Mouse (Mus musculus): Measurements from ENCODE around the gene Vmn1r49.
"Not testable (repeated sequence)": the region's sequence is repeated elsewhere in the genome, so short reads cannot be mapped to it uniquely, and the experiment has no call there.

Vmn1r49 gene

DNA sequence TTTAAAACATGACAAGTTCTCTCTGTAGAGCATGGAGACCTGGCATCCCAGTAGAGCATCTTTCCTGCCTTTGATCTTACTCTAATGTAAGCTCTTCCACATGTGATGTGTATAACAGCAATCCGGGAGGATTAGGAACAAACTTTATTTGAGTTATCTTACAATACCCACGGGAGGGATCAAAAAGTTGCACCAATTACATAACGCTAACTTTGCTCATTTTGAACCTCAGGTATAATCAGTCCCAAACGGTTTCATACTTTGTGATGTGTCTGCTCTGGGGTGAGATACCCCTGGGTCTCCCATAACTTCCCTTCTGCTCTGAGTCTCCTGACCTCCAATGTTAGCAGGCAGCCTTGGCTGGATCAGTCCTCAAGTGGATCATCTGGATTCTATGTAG is at the start of gene Vmn1r49:
TSS of gene Vmn1r49 (minus strand) at position 101 of the 400 bp plus-strand sequence.
- no peak for DNase-seq (ENCODE audit: low read depth)

DNA sequence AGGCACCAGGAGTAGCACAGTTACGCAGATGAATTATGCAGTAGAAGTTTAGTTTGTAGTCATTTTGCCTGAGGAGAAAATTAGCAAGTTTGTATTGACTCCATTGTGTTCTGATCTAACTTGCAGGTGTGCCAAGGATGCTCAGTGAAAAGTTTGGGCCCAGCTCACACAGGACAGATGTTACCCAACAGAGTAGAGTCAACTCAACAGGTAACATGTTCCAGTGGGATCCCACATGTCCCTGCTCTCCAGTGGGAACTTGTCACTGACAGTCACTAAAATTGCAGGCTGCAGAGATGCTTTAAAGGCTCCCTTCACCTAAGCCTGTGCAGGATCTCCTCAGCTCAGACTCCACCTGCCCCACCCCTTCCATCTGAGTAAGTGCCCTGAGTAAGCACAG is 44.0 kb upstream of the Vmn1r49 start, which contains the start of gene Vmn1r51:
TSS of gene Vmn1r51 (plus strand) at position 301 of the 400 bp plus-strand sequence.
- DNase-seq (ENCODE audit: low read depth): not testable (repeated sequence)

DNA sequence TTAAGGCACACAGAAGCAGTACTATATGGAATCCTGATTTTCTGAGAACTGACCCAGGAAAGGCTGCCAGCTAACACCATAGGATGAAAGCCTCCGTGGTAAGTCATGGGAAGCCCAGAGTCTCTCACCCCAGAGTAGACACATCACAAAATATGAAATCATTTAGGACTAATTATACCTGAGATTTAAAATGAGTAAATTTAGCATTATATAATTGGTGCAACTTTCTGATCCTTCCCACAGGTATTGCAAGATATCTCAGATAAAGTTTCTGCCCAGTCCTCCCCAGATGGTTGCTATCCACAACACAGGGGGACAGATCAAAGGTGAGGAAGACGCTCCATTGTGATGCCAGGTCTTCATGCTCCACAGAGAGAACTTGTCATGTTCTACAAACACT is 22.8 kb upstream of the Vmn1r49 start, which contains the start of gene Vmn1r50:
TSS of gene Vmn1r50 (plus strand) at position 301 of the 400 bp plus-strand sequence.
- DNase-seq (ENCODE audit: low read depth): no peak

DNA sequence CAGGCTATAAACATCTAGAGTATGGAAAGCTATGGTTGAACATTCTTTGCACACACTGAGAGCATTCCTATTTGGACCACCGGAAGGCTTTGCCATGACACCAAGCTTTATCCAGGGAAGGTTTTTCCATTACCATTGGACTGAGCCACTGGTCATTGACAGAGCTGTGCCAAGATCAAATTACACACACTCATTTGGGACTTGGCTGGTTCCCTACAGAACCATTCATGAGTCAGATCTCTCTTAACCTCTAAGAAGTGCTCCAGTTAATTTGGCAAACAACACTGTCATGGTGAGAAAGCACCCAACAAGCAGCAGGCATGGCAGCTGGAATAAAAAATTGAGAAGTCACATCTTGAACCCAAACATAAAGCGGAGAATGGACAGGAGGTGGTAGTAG is 22.3 kb upstream of the Vmn1r49 start:
- DNase-seq (ENCODE audit: low read depth): no peak

DNA sequence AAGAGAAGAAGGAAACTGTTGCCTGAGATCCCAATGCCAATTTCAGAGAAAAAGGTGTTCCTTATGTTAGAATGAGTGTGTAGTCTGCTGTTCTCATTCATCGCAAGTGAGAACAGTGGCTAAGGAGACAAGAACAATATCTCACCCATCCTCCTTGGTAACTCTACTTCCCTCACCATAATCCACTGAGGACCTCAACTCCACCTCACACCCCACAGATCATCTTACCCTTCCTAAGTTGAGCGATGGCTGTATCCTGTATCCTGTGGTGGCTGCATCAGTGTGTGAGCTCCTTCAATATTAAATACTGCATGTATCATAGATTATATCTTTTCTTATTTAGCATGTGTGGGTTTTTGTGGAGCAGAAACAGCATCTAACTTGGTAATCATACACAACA is 41.6 kb downstream of the Vmn1r49 start, which contains the start of gene Vmn1r48:
TSS of gene Vmn1r48 (minus strand) at position 101 of the 400 bp plus-strand sequence.
- not testable (repeated sequence) for DNase-seq (ENCODE audit: low read depth)
